Mouse (Mus musculus): ENCODE data around the gene Hes1.

Gene Hes1

GRCm38 (mm10) chr16:30113800-30114199 is 49.6 kb downstream of the Hes1 start:
- DNase-seq (ENCODE audit: extremely low spot score, low spot score) = no peak

DNA sequence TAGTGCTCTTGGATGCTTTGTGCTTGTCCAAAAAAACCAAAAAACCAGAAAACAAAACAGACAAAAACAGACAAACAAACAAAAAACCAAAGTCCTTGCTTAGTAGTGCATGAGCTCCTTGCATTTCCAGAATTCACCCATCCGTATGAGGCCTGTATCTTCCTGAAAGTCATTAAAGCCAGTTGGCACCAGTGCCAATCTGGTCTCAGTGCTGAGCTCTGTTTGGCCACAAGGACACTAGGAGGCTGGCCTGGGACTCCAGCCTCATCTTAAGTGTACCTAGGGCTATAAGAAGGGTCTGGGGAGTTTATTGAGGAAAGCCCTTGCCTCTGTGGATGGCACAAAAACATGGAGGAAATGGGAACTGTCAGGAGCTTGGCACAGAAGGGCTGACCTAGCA is 50.3 kb downstream of the Hes1 start:
- no peak for DNase-seq (ENCODE audit: extremely low spot score, low spot score)
